8 mouse cellular contexts compared by ENCODE assay signal in genomic region chr10:62508459-62508858, GRCm38 (mm10). TPM values are rescaled to one million over a fixed set of nuclear protein-coding genes. Genes with fewer than 3 reads are reported as not detected.
A peak's percentile ranks its signal among the peaks of the same experiment; 100 is the strongest.
DNase-seq lines count a peak whose midpoint lies in the region; ATAC-seq lines count a peak whose summit lies in the region.

No protein-coding gene starts in this region.

- peak overlapping the region; percentile 40 for H3K4me2 ChIP-seq in forebrain, embryonic 12.5 days
- peak overlapping the region; percentile 48 for H3K4me2 ChIP-seq in hindbrain, embryonic 12.5 days (replicated peaks)
- peak overlapping the region; percentile 49 for H3K4me2 ChIP-seq in limb, embryonic 15.5 days

- H3K27ac ChIP-seq in forebrain, embryonic 12.5 days = no peak overlapping the region
- no peak overlapping the region for H3K27ac ChIP-seq in hindbrain, embryonic 12.5 days
- no peak overlapping the region for H3K27ac ChIP-seq in limb, embryonic 15.5 days

- peak; percentile 36 to 50 for DNase-seq in spleen, postnatal 10 days (ENCODE audit: low spot score in 2 of 2)
- DNase-seq in spleen, postnatal 14 days (ENCODE audit: low spot score in 2 of 2) = no peak
- DNase-seq in naive thymus-derived CD4-positive, alpha-beta T cell, adult 2 months (ENCODE audit: low read depth) = peak; percentile 49
- DNase-seq in layer of hippocampus, postnatal 36 days = no peak
- DNase-seq in frontal cortex, postnatal 10 days (ENCODE audit: low spot score in 2 of 2) = no peak

- no peak overlapping the region for H3K9ac ChIP-seq in forebrain, embryonic 12.5 days
- no peak overlapping the region for H3K9ac ChIP-seq in hindbrain, embryonic 12.5 days
- H3K9ac ChIP-seq in limb, embryonic 15.5 days = no peak overlapping the region

- peaks cover 4% of the 10 kb centered on the region for H3K4me1 ChIP-seq in forebrain, embryonic 12.5 days
- no peaks in the 10 kb centered on the region for H3K4me1 ChIP-seq in hindbrain, embryonic 12.5 days
- H3K4me1 ChIP-seq in limb, embryonic 15.5 days = peaks cover 5% of the 10 kb centered on the region

- peaks cover 23% of the 10 kb centered on the region for H3K27me3 ChIP-seq in forebrain, embryonic 12.5 days
- H3K27me3 ChIP-seq in hindbrain, embryonic 12.5 days = peaks cover 14% of the 10 kb centered on the region
- peaks cover 13% of the 10 kb centered on the region for H3K27me3 ChIP-seq in limb, embryonic 15.5 days

- peak overlapping the region; percentile 18; the same call in 1 of the 2 replicates for H3K4me3 ChIP-seq in forebrain, embryonic 12.5 days (replicated peaks)
- H3K4me3 ChIP-seq in hindbrain, embryonic 12.5 days = peak overlapping the region; percentile 19
- H3K4me3 ChIP-seq in limb, embryonic 15.5 days = peak overlapping the region; percentile 31

- WGBS in forebrain, embryonic 12.5 days = 10% methylated on average over 11 of the region's 11 CpGs
- WGBS in hindbrain, embryonic 12.5 days = 8% methylated on average over 11 of the region's 11 CpGs
- WGBS in limb, embryonic 15.5 days = 2% methylated on average over 11 of the region's 11 CpGs

- H3K9me3 ChIP-seq in forebrain, embryonic 12.5 days = no peaks in the 10 kb centered on the region
- H3K9me3 ChIP-seq in hindbrain, embryonic 12.5 days (replicated peaks) = no peaks in the 10 kb centered on the region
- no peaks in the 10 kb centered on the region for H3K9me3 ChIP-seq in limb, embryonic 15.5 days

- no peak for ATAC-seq in forebrain, embryonic 12.5 days (ENCODE audit: low FRiP score)
- ATAC-seq in hindbrain, embryonic 12.5 days (ENCODE audit: low FRiP score) = no peak
- ATAC-seq in limb, embryonic 15.5 days (ENCODE audit: insufficient number of reproducible peaks, low FRiP score, low TSS enrichment, low read depth) = no peak

- no peaks in the 10 kb centered on the region for H3K36me3 ChIP-seq in forebrain, embryonic 12.5 days (replicated peaks)
- H3K36me3 ChIP-seq in hindbrain, embryonic 12.5 days = no peaks in the 10 kb centered on the region
- H3K36me3 ChIP-seq in limb, embryonic 15.5 days = no peaks in the 10 kb centered on the region

RNA-seq across cellular contexts. Expression of gene Srgn, which starts 18.8 kb away (rescaled TPM):
- 3.2 and 3.8 TPM in 2 replicates for polyA plus RNA-seq in forebrain, embryonic 12.5 days (2016; fragmentation: Nextera tagmentation; extraction: Ambion mirVana)
- polyA plus RNA-seq in hindbrain, embryonic 12.5 days (2016; fragmentation: Nextera tagmentation; extraction: Ambion mirVana) = 3.4 and 6.2 TPM in 2 replicates
- 50.5 and 56.2 TPM in 2 replicates for polyA plus RNA-seq in limb, embryonic 15.5 days (2015; fragmentation: Nextera tagmentation; extraction: Ambion mirVana)
- 1 to 10 TPM; 8.4 to 8.5 TPM for total RNA-seq in layer of hippocampus, postnatal 36 days (2021)

RNA-seq across cellular contexts. Expression of gene Vps26a, which starts 21.9 kb away (rescaled TPM):
- 89.7 and 95.6 TPM in 2 replicates for polyA plus RNA-seq in forebrain, embryonic 12.5 days (2016; fragmentation: Nextera tagmentation; extraction: Ambion mirVana)
- 79.8 and 83.2 TPM in 2 replicates for polyA plus RNA-seq in hindbrain, embryonic 12.5 days (2016; fragmentation: Nextera tagmentation; extraction: Ambion mirVana)
- 75.1 and 76.1 TPM in 2 replicates for polyA plus RNA-seq in limb, embryonic 15.5 days (2015; fragmentation: Nextera tagmentation; extraction: Ambion mirVana)
- total RNA-seq in layer of hippocampus, postnatal 36 days (2021) = 10 to 100 TPM; 43.2 to 46.8 TPM

RNA-seq across cellular contexts. Expression of gene Supv3l1, which starts 58.9 kb away (rescaled TPM):
- polyA plus RNA-seq in forebrain, embryonic 12.5 days (2016; fragmentation: Nextera tagmentation; extraction: Ambion mirVana) = 26.4 and 28.9 TPM in 2 replicates
- polyA plus RNA-seq in hindbrain, embryonic 12.5 days (2016; fragmentation: Nextera tagmentation; extraction: Ambion mirVana) = 24.3 and 25.7 TPM in 2 replicates
- polyA plus RNA-seq in limb, embryonic 15.5 days (2015; fragmentation: Nextera tagmentation; extraction: Ambion mirVana) = 22.6 and 22.8 TPM in 2 replicates
- 10 to 100 TPM; 25.2 to 26.6 TPM for total RNA-seq in layer of hippocampus, postnatal 36 days (2021)

RNA-seq across cellular contexts. Expression of gene 4930507D05Rik, which starts 59.2 kb away (rescaled TPM):
- 0.65 and 0.88 TPM in 2 replicates for polyA plus RNA-seq in forebrain, embryonic 12.5 days (2016; fragmentation: Nextera tagmentation; extraction: Ambion mirVana)
- polyA plus RNA-seq in hindbrain, embryonic 12.5 days (2016; fragmentation: Nextera tagmentation; extraction: Ambion mirVana) = 0.90 and 0.98 TPM in 2 replicates
- polyA plus RNA-seq in limb, embryonic 15.5 days (2015; fragmentation: Nextera tagmentation; extraction: Ambion mirVana) = 0.35 and 0.37 TPM in 2 replicates
- 1 to 10 TPM; 1.2 to 1.3 TPM for total RNA-seq in layer of hippocampus, postnatal 36 days (2021)

Comparison
In these comparisons a context has a peak if more than half of its experiments do, and no peak if none do; other contexts are left out.
1. DNase-seq: peak in spleen, postnatal 10 days (2 of 2) and naive thymus-derived CD4-positive, alpha-beta T cell, adult 2 months (single experiment); none in spleen, postnatal 14 days (0 of 2), layer of hippocampus, postnatal 36 days (0 of 2) and frontal cortex, postnatal 10 days (0 of 2).
2. Peak in every context shown above with its lines, with median percentiles within 50 percentile points of each other: H3K4me2 ChIP-seq and H3K4me3 ChIP-seq.